Mouse (Mus musculus) gastrocnemius, adult 8-10 months (tissue): ENCODE data around the gene Tmem63b. TPM values are rescaled to one million over a fixed set of nuclear protein-coding genes. Genes with fewer than 3 reads are reported as not detected.

Experiments
- DNase-seq, 2 experiments: peaks; one replicate each; pipeline ENCODE4 v3.0.0; 2022; ENCODE audit warnings: low spot score in 2 of 2
- total RNA-seq, 4 experiments: library from RNA; stranded (reverse); gene quantifications; 2 replicates each; pipeline ENCODE4 v1.2.4; 2022

Tmem63b gene
- total RNA-seq, 4 experiments from 2014 or later, result 65.5 to 74.0 (median 68.3) TPM

DNA sequence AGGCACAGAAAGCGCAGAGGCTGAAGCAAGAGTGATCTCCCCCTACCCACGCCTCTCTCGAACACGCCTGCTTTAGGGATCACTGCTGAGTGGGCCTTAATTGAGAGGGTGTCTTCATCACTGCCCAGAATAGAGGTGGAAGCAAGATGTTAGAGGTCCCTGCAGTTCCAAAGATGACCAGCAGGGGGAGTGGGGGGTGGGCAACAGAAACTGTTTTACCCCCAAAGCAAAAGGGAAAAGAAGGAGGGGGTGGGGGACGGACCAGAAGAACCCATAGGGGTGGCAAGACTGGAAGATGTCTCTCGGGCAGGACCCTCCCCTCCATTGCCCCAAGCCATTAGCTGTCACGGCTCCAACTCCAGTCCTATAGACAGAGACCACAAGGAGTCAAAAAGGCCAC lies 8.6 kb downstream of the Tmem63b start:
- no peak for DNase-seq

GRCm38 (mm10) chr17:45672598-45672997 lies 14.1 kb downstream of the Tmem63b start:
- no peak for DNase-seq

- no peak for DNase-seq
These were observed 14.9 kb downstream of the Tmem63b start for GRCm38 (mm10) chr17:45671821-45672220.

GRCm38 (mm10) chr17:45667986-45668385 lies 18.7 kb downstream of the Tmem63b start:
- DNase-seq, result no peak

DNA sequence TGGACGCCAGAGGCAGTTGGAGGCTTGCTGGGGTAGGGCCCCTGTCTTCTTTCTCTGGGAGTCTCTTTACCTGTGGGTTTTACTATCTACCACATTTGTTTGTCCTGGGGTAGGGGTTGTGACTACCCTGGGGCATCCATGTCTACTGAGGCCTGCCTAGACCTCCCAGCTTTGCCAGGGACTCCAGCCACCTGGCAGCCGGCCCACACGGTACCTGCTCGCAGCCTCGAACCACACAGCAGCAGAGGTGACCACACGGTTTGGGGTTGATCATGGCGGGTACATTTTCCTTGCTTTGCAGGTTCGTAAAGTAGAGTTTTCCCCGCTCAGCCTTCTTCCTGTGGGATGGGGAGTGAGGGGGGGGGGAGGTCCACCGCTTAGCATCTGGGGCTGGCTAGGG lies 19.2 kb downstream of the Tmem63b start:
- no peak for DNase-seq

DNA sequence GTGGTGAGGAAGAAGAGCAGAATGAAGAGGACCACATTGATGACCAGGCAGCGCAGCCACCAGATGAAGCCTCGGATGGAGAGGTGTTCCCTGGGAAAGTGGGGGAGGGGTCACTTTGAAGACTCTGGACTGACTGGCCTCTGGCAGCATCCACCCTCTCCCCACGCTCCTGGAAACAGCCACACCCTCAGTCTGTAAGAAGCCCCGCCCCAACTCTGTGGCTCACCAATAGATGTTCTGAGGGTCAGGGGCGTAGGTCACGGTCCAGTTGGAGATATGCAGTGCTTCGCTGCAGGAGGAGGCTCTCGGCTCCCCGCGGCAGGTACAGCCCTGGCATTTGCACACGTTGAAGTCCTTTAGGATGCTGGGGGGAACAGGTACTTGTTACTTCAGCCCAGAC lies 20.6 kb downstream of the Tmem63b start:
- DNase-seq, result no peak

GRCm38 (mm10) chr17:45664608-45665007 lies 22.1 kb downstream of the Tmem63b start:
- DNase-seq, result no peak

DNA sequence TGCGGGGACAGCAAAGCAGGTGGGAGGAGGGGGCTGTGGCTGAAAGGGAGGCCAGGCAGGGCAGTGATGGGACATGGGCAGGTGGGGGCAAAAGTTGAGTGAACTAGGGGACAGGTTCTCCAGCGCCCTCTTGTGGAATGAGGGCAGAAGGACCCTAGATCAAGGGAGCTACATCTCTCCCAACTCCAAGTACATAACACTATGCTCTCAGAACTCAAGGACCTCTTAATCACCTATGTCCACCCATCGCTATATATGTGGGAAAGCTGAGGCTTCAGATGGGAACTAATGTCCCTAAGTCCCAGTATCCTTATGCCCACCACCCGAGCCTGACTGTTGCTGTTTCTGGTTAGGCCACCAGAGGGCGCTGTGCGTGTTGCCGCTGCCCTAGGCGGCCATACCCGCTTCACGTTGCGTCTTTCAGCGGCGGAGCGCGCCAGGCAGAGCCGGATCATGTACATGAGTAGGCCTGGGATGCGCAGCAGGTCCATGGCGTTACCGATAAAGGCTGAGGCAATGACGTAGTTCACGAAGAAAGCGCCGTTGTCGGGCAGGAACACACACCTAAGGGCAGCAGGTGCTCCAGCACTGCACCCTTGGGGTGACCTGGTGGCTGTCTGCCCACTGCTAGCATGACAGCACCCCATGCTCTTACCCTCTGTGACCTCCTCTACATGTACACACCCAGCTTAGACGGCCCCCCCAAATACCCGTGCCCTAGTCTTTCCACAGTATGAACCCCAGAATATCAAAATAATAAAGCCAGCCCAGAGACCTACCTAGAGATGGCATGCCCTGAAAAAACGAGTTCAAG lies 23.4 kb downstream of the Tmem63b start:
- peak; percentile 61 to 63 for DNase-seq

DNA sequence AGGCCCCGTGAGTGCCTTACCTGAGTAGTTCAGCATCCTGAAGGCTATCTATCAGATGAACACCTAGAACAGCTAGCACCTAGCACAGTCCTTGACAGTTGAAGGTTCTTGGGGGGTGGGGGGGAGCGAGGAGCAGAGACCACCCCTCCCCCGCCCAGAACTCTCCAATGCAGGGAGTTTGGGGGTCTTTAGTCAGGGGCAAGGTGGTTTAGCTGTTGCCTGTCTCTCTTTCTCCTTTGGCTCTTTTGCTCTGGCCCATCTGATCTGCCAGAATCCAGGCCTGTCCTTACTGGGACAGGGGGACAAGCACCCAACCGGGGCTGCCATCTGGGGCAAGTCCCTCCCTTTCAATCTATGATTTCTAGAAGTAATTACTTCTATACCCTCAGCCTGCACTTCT lies 27.5 kb downstream of the Tmem63b start, which contains the start of gene Capn11:
Capn11 (minus strand) TSS at position 101 of the 400 bp plus-strand sequence.
- DNase-seq, result no peak

DNA sequence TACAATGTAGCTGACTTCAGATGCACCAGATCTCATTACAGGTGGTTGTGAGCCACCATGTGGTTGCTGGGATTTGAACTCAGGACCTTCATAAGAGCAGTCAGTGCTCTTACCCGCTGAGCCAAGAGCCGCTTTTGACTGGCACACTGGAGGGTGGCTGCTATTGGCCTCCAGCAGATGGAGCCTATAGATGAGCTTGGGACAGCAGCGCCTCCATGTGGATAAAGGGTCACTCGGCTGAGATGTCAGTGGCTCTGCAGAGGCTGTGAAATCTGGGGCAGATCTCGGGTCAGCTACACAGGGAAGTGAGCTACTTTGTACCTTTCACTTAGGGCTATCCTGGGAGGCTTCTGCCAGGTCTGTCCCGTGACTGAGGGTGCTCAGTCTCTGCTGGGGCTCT lies 30.9 kb downstream of the Tmem63b start:
- no peak for DNase-seq

- no peak for DNase-seq
These were observed 33.5 kb downstream of the Tmem63b start for GRCm38 (mm10) chr17:45653233-45653632.

- no peak for DNase-seq
These were observed 42.5 kb downstream of the Tmem63b start for GRCm38 (mm10) chr17:45644185-45644584.

DNA sequence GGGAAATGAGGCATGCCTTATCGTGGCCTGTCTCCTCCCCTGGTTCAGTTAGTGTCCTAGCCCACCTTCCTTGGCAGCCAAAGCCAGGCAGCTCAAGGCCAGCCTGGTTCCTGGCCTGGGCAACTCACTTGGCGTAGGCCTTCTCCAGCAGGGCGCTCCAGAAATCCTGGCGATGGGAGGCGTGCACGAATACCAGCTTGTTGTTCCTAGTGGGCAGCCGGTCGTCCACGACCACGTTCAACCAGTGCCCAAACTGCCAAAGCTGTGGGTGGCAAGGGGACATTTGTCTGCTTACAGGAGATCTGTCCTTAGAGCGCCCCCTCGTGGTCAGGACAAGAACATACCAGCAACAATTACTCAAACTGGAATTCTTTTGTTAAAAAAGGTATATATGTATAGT lies 44.0 kb downstream of the Tmem63b start:
- DNase-seq, result peak; percentile 35 to 45

DNA sequence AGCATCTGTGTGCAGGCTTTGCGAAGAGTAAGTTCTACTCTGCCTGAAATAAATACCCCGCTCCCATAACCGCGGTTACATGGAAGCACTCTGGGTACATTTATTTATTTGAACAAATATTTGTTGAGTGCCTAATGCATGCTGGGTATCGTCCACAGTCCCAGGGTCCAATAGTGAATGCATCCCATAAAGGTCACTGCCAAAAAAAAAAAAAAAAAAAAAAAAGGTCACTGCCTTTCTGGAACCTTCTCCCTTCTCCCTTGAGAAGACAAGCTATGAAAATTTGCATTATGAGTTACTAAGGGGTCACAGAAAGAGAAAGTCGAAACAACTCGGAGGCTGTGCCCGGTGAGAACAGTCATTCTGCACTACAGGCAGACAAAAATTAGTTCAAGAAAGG lies 44.7 kb downstream of the Tmem63b start:
- DNase-seq, result no peak

GRCm38 (mm10) chr17:45638596-45639295 lies 48.0 kb downstream of the Tmem63b start:
- no peak for DNase-seq

DNA sequence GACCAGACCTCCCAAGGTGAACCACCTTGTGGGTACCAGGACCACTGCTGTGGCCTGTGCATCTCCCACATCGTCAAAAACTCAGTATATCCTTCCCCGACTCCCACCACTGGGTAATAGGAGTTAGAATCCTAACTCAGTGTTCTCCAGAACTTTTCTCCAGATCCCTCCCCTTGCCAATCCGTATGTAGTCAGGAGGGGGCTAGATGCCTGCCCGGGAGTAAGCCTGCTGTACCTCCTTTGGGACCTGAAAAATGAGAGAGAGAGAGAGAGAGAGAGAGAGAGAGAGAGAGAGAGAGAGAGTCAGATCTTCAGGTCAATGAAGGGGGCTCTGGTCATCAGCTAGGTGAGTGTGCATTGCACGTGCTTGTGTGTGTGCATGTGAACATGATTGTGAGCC lies 52.7 kb downstream of the Tmem63b start:
- no peak for DNase-seq

- DNase-seq, result no peak
These were observed 54.8 kb downstream of the Tmem63b start for GRCm38 (mm10) chr17:45631940-45632339.

GRCm38 (mm10) chr17:45630992-45631391 lies 55.7 kb downstream of the Tmem63b start:
- no peak for DNase-seq

- peak; percentile 49 for DNase-seq
These were observed 56.6 kb downstream of the Tmem63b start for GRCm38 (mm10) chr17:45629861-45630694.

- no peak for DNase-seq
These were observed 57.5 kb downstream of the Tmem63b start for GRCm38 (mm10) chr17:45628885-45629855.

- DNase-seq, result no peak
These were observed 58.5 kb downstream of the Tmem63b start for GRCm38 (mm10) chr17:45628160-45628559.
